Mouse (Mus musculus) kidney, adult 8-10 months (tissue): ENCODE measurements around the gene Vrk1.

ENCODE experiments used
- DNase-seq, 2 experiments: peaks; one replicate each; pipeline ENCODE4 v3.0.0; 2022

The Vrk1 gene

GRCm38 (mm10) chr12:106001775-106002174, 8.3 kb upstream of the Vrk1 start:
- DNase-seq: no peak

- DNase-seq: no peak
Measured at GRCm38 (mm10) chr12:106004719-106005118, 5.3 kb upstream of the Vrk1 start.

GRCm38 (mm10) chr12:106006218-106006617, 3.8 kb upstream of the Vrk1 start:
- DNase-seq: no peak

GRCm38 (mm10) chr12:106008348-106009050, 1.5 kb upstream of the Vrk1 start:
- no peak for DNase-seq

- no peak for DNase-seq
Measured at GRCm38 (mm10) chr12:106009122-106009870, 732 bp upstream of the Vrk1 start.

- DNase-seq: no peak
Measured at GRCm38 (mm10) chr12:106012161-106012560, 2.1 kb downstream of the Vrk1 start.

- no peak for DNase-seq
Measured at GRCm38 (mm10) chr12:106016265-106017012, 6.4 kb downstream of the Vrk1 start.

- DNase-seq: no peak
Measured at GRCm38 (mm10) chr12:106020063-106020462, 10.0 kb downstream of the Vrk1 start.

- no peak for DNase-seq
Measured at GRCm38 (mm10) chr12:106023652-106024051, 13.6 kb downstream of the Vrk1 start.

- DNase-seq: no peak
Measured at GRCm38 (mm10) chr12:106025416-106025815, 15.4 kb downstream of the Vrk1 start.

GRCm38 (mm10) chr12:106026385-106027134, 16.5 kb downstream of the Vrk1 start:
- no peak for DNase-seq

- no peak for DNase-seq
Measured at GRCm38 (mm10) chr12:106027372-106027771, 17.3 kb downstream of the Vrk1 start.

- DNase-seq: no peak
Measured at GRCm38 (mm10) chr12:106029582-106029981, 19.6 kb downstream of the Vrk1 start.

GRCm38 (mm10) chr12:106030146-106030745, 20.2 kb downstream of the Vrk1 start:
- DNase-seq: no peak

- DNase-seq: no peak
Measured at GRCm38 (mm10) chr12:106030796-106031195, 20.8 kb downstream of the Vrk1 start.

GRCm38 (mm10) chr12:106031916-106032315, 21.9 kb downstream of the Vrk1 start:
- no peak for DNase-seq

- no peak for DNase-seq
Measured at GRCm38 (mm10) chr12:106032361-106032760, 22.3 kb downstream of the Vrk1 start.

- DNase-seq: no peak
Measured at GRCm38 (mm10) chr12:106034267-106034666, 24.2 kb downstream of the Vrk1 start.

GRCm38 (mm10) chr12:106034761-106035160, 24.7 kb downstream of the Vrk1 start:
- DNase-seq: no peak

- DNase-seq: no peak
Measured at GRCm38 (mm10) chr12:106040259-106040658, 30.2 kb downstream of the Vrk1 start.

- DNase-seq: no peak
Measured at GRCm38 (mm10) chr12:106046143-106046795, 36.2 kb downstream of the Vrk1 start.

- no peak for DNase-seq
Measured at GRCm38 (mm10) chr12:106052271-106052670, 42.2 kb downstream of the Vrk1 start.
